Mouse (Mus musculus): ENCODE results near the gene Glb1l. TPM values are rescaled to one million over a fixed set of nuclear protein-coding genes. Genes with fewer than 3 reads are reported as not detected.

Glb1l gene
- polyA plus RNA-seq, 1 experiment from 2014 or later = 16.6 TPM

DNA sequence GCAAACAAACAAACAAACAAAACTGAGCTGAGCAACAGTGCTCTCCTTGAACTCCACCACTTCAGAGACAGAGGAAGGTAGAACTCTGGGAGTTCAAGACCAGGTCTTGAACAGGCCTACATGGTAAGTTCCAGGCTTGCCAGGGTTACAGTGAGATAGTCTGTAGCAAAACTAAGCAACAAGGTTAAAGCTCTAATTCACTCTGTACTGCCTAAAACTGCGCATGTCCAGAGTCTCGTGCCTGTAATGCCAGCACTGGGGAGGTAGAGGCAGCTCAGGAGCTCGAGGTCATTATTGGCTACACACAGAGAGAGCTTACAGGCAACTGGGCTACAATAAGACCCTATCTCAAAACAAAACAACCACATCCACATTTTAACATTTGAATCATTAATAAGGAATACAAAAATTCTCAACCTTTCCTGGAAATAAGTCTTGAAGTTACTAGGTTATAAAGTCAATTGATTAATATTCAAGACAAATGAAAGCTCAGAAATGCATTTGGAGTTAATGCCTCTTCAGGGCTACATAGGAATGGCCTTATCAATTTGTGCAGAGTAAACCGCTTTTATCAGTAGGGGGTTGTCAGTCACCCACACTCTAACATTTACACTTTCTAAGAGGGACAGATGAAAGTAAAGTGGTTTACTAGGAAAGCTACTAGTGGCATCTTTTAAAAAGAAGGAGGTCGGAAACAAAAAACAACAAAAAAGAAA, 50.9 kb downstream of the Glb1l start:
- Histone ChIP-seq H3K4me3 (no peak overlapping the region), H3K9ac (no peak overlapping the region), H3K4me2 (no peak overlapping the region), H3K27me3 (no peaks in the 10 kb centered on the region), H3K9me3 (no peaks in the 10 kb centered on the region), H3K4me1 (replicated peaks) (no peaks in the 10 kb centered on the region), H3K27ac (replicated peaks) (no peak overlapping the region), H3K36me3 (no peaks in the 10 kb centered on the region)
- no peak for ATAC-seq (ENCODE audit: low read depth)
- WGBS = 73% methylated on average over 5 of the region's 5 CpGs

DNA sequence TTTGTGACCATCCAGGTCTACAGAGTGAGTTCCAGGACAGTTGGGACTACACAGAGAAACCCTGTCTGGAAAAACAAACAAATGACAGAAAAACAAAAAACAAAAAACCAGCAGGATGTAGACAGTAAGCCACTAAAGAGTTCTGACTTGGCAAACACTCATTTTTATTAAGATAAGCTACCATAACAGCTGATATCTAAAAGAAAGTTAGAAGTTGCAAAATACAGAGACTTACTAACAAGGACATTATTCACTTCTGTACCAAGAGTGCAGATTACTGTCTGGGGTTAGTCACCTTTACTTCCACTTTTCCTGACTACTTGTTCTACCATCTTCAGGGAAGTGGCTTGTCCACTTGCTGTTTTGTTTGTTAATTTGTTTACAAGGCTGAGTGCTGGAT, 51.6 kb downstream of the Glb1l start:
- no peak overlapping the region for H3K4me3 ChIP-seq
- no peak overlapping the region for H3K9ac ChIP-seq
- no peaks in the 10 kb centered on the region for H3K36me3 ChIP-seq
- H3K4me2 ChIP-seq = no peak overlapping the region
- no peaks in the 10 kb centered on the region for H3K4me1 ChIP-seq (replicated peaks)
- ATAC-seq (ENCODE audit: low read depth) = no peak
- H3K9me3 ChIP-seq = no peaks in the 10 kb centered on the region
- no peak overlapping the region for H3K27ac ChIP-seq (replicated peaks)
- H3K27me3 ChIP-seq = no peaks in the 10 kb centered on the region

DNA sequence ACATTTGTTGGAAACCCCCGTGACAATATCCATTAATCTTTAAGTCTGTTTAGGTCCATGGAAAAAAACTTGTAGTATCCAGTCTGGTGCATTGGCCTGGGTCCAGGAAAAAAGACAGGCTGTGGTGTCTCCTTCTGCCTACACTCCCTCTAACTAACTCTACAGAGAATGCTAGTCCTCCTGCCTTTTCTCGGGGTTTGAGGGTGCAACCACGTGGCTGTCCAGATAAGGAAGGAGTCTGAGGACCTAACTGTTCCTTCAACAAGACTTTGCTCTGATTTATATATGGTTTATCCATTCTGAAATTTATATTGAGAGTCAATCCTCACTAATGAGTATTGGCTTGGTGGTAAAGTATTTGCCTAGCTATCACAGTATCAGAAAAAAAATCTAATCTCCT, 54.8 kb downstream of the Glb1l start:
- H3K4me3 ChIP-seq = no peak overlapping the region
- no peaks in the 10 kb centered on the region for H3K27me3 ChIP-seq
- whole genome bisulfite sequencing = 71% methylated on average over 3 of the region's 3 CpGs
- no peaks in the 10 kb centered on the region for H3K9me3 ChIP-seq
- no peaks in the 10 kb centered on the region for H3K4me1 ChIP-seq (replicated peaks)
- H3K9ac ChIP-seq = no peak overlapping the region
- H3K36me3 ChIP-seq = no peaks in the 10 kb centered on the region
- no peak overlapping the region for H3K4me2 ChIP-seq
- H3K27ac ChIP-seq (replicated peaks) = no peak overlapping the region
- no peak for ATAC-seq (ENCODE audit: low read depth)

DNA sequence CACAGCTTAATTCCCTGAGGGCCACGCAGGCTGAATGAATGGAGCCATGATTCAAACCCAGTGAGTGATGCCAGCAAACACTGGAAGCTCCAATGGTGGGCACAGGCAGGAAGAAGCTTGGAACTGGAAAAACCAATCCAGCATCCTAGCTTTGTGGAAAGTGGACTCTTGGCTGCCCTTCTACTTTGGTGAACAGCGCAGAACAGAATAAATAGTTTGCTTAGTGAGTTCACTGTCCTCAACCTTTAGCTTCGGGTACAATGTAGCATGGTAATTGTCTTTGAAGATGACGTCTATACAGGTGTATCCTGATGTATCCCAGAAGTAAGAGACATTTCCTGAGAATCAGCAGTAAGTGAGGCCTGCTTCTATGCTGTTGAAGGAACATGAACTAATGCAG, 61.9 kb downstream of the Glb1l start:
- ATAC-seq (ENCODE audit: low read depth) = no peak
- Histone ChIP-seq H3K4me2 (no peak overlapping the region), H3K36me3 (peaks cover 62% of the 10 kb centered on the region), H3K4me3 (no peak overlapping the region), H3K4me1 (replicated peaks) (peaks cover 14% of the 10 kb centered on the region), H3K9me3 (no peaks in the 10 kb centered on the region), H3K27me3 (no peaks in the 10 kb centered on the region), H3K27ac (replicated peaks) (no peak overlapping the region), H3K9ac (no peak overlapping the region)
- WGBS = 94% methylated on average over 4 of the region's 4 CpGs

Small RNAs within 50 kb of the gene (microRNA-seq; reads per million reads assigned to microRNA genes)
- gene Gm27943 = not detected

Other genes with a start within 250 kb of the Glb1l start
- gene Nhej1, start 85.6 kb downstream of the Glb1l start, polyA plus RNA-seq (2015; fragmentation: Nextera tagmentation; extraction: Ambion mirVana) = 8.5 and 8.9 TPM in 2 replicates
- gene Slc23a3, start 76.9 kb downstream of the Glb1l start, polyA plus RNA-seq (2015; fragmentation: Nextera tagmentation; extraction: Ambion mirVana) = not detected in 2 replicates
- gene Cnppd1, start 68.1 kb downstream of the Glb1l start, polyA plus RNA-seq (2015; fragmentation: Nextera tagmentation; extraction: Ambion mirVana) = 60.2 and 64.6 TPM in 2 replicates
- gene Retreg2, start 68.0 kb downstream of the Glb1l start, polyA plus RNA-seq (2015; fragmentation: Nextera tagmentation; extraction: Ambion mirVana) = 104 and 115 TPM in 2 replicates
- 38.8 and 45.9 TPM in 2 replicates for gene Zfand2b, start 42.2 kb downstream of the Glb1l start, polyA plus RNA-seq (2015; fragmentation: Nextera tagmentation; extraction: Ambion mirVana)
- gene Abcb6, start 30.4 kb downstream of the Glb1l start, polyA plus RNA-seq (2015; fragmentation: Nextera tagmentation; extraction: Ambion mirVana) = 40.3 and 47.8 TPM in 2 replicates
- gene Ankzf1, start 18.7 kb downstream of the Glb1l start, polyA plus RNA-seq (2015; fragmentation: Nextera tagmentation; extraction: Ambion mirVana) = 22.2 and 24.4 TPM in 2 replicates
- gene Atg9a, start 18.6 kb downstream of the Glb1l start, polyA plus RNA-seq (2015; fragmentation: Nextera tagmentation; extraction: Ambion mirVana) = 49.4 and 50.8 TPM in 2 replicates
- 128 and 138 TPM in 2 replicates for gene Stk16, start within 50 bp of the Glb1l start, polyA plus RNA-seq (2015; fragmentation: Nextera tagmentation; extraction: Ambion mirVana)
- gene Tuba4a, start 9.1 kb upstream of the Glb1l start, polyA plus RNA-seq (2015; fragmentation: Nextera tagmentation; extraction: Ambion mirVana) = 10.5 and 10.6 TPM in 2 replicates
- gene A630095N17Rik, start 21.3 kb upstream of the Glb1l start, polyA plus RNA-seq (2015; fragmentation: Nextera tagmentation; extraction: Ambion mirVana) = not detected in 2 replicates
- gene Dnajb2, start 25.6 kb upstream of the Glb1l start, polyA plus RNA-seq (2015; fragmentation: Nextera tagmentation; extraction: Ambion mirVana) = 68.2 and 73.0 TPM in 2 replicates
- gene Ptprn, start 53.7 kb upstream of the Glb1l start, polyA plus RNA-seq (2015; fragmentation: Nextera tagmentation; extraction: Ambion mirVana) = 15.8 and 19.2 TPM in 2 replicates
- gene Resp18, start 67.6 kb upstream of the Glb1l start, polyA plus RNA-seq (2015; fragmentation: Nextera tagmentation; extraction: Ambion mirVana) = 116 and 131 TPM in 2 replicates
- 187 and 190 TPM in 2 replicates for gene Dnpep, start 107.2 kb upstream of the Glb1l start, polyA plus RNA-seq (2015; fragmentation: Nextera tagmentation; extraction: Ambion mirVana)
- gene Des, start 149.5 kb upstream of the Glb1l start, polyA plus RNA-seq (2015; fragmentation: Nextera tagmentation; extraction: Ambion mirVana) = 3.3 and 7.7 TPM in 2 replicates
- gene Speg, start 164.5 kb upstream of the Glb1l start, polyA plus RNA-seq (2015; fragmentation: Nextera tagmentation; extraction: Ambion mirVana) = 17.8 and 21.4 TPM in 2 replicates
- gene Gmppa, start 225.1 kb upstream of the Glb1l start, polyA plus RNA-seq (2015; fragmentation: Nextera tagmentation; extraction: Ambion mirVana) = 74.4 and 75.9 TPM in 2 replicates
- gene Asic4, start 239.6 kb upstream of the Glb1l start, polyA plus RNA-seq (2015; fragmentation: Nextera tagmentation; extraction: Ambion mirVana) = 28.7 and 28.8 TPM in 2 replicates

Data from neural tube, embryonic 13.5 days (tissue).